Mouse (Mus musculus) ES-Bruce4 (cell line): ENCODE measurements around the gene Rictor. TPM values are rescaled to one million over a fixed set of nuclear protein-coding genes. Genes with fewer than 3 reads are reported as not detected.
"Not testable (repeated sequence)": the region's sequence is repeated elsewhere in the genome, so short reads cannot be mapped to it uniquely, and the experiment has no call there.

Experiments
- H3K27ac ChIP-seq: 2 replicates; pipeline ENCODE4 v1.5.1; 2012; ENCODE audit warnings: low read length, inconsistent platforms; ENCODE audit not compliant: insufficient read depth
- H3K27me3 ChIP-seq: 2 replicates; pipeline ENCODE4 v1.6.1; 2012; ENCODE audit warnings: mild to moderate bottlenecking, low read length, inconsistent platforms; ENCODE audit not compliant: control insufficient read depth, poor library complexity, insufficient read depth, severe bottlenecking
- H3K36me3 ChIP-seq: 2 replicates; pipeline ENCODE4 v1.6.1; 2012; ENCODE audit warnings: inconsistent platforms, mild to moderate bottlenecking, low read length, moderate library complexity; ENCODE audit not compliant: control insufficient read depth, poor library complexity, insufficient read depth, severe bottlenecking
- H3K4me1 ChIP-seq: one replicate; pipeline ENCODE4 v1.8.1; 2011; ENCODE audit warnings: low read length; ENCODE audit not compliant: control insufficient read depth, insufficient read depth
- H3K4me3 ChIP-seq: 2 replicates; pipeline ENCODE4 v1.5.1; 2011; ENCODE audit warnings: low read depth, mild to moderate bottlenecking, low read length
- H3K9ac ChIP-seq: 2 replicates; pipeline ENCODE4 v1.6.1; 2012; ENCODE audit warnings: low read depth, mild to moderate bottlenecking, inconsistent platforms; ENCODE audit not compliant: poor library complexity, severe bottlenecking
- H3K9me3 ChIP-seq: replicated peaks from 2 replicates; pipeline ENCODE4 v1.6.1; 2012; ENCODE audit warnings: mild to moderate bottlenecking, low read length, inconsistent platforms; ENCODE audit not compliant: control insufficient read depth, poor library complexity, insufficient read depth, severe bottlenecking
- CTCF ChIP-seq: IDR thresholded peaks from one replicate; pipeline ENCODE4 v1.8.1; 2011; ENCODE audit warnings: low read depth, low read length
- EP300 ChIP-seq: IDR thresholded peaks from 2 replicates; pipeline ENCODE4 v1.6.1; 2011; ENCODE audit warnings: low read depth, low read length; ENCODE audit not compliant: insufficient read depth
- POLR2A ChIP-seq: IDR thresholded peaks from one replicate; pipeline ENCODE4 v1.8.1; 2011; ENCODE audit warnings: low read length; ENCODE audit not compliant: insufficient read depth
- polyA plus RNA-seq: library from polyadenylated mRNA; stranded (reverse); fragments of >200 nt; gene quantifications from 2 replicates; pipeline ENCODE4 v1.2.4, GENCODE M21; 2011; ENCODE audit warnings: low read depth; ENCODE audit not compliant: missing spikeins, insufficient read depth, insufficient read length

Rictor gene
- polyA plus RNA-seq, 1 experiment: 54.4 TPM

- H3K27me3 ChIP-seq: no peaks in the 10 kb centered on the region
- H3K9me3 ChIP-seq: no peaks in the 10 kb centered on the region
- H3K4me3 ChIP-seq: no peak overlapping the region
- H3K36me3 ChIP-seq: peaks cover 2% of the 10 kb centered on the region; the same call in 1 of the 2 replicates
- H3K27ac ChIP-seq: peak overlapping the region; percentile 58; the same call in 1 of the 2 replicates
- peaks cover 6% of the 10 kb centered on the region for H3K4me1 ChIP-seq
- no peak for TF ChIP-seq CTCF
- TF ChIP-seq POLR2A: no peak
- no peak for TF ChIP-seq EP300
- H3K9ac ChIP-seq: no peak overlapping the region
Observed at GRCm38 (mm10) chr15:6743723-6744122, 35.5 kb downstream of the Rictor start.

GRCm38 (mm10) chr15:6746301-6746983 lies 38.3 kb downstream of the Rictor start:
- not testable (repeated sequence) for H3K36me3 ChIP-seq, H3K27me3 ChIP-seq, H3K4me1 ChIP-seq, H3K9me3 ChIP-seq
- peak overlapping the region; percentile 81 for H3K9ac ChIP-seq
- H3K27ac ChIP-seq: peak overlapping the region; percentile 99
- peak overlapping the region; percentile 82 for H3K4me3 ChIP-seq

- Histone ChIP-seq H3K4me3 (no peak overlapping the region), H3K27me3 (no peaks in the 10 kb centered on the region), H3K27ac (peak overlapping the region; percentile 95), H3K9me3 (no peaks in the 10 kb centered on the region), H3K4me1 (peaks cover 6% of the 10 kb centered on the region), H3K36me3 (no peaks in the 10 kb centered on the region), H3K9ac (no peak overlapping the region)
- TF ChIP-seq EP300 (no peak), POLR2A (no peak), CTCF (no peak)
Observed at GRCm38 (mm10) chr15:6747001-6747400, 38.8 kb downstream of the Rictor start.

GRCm38 (mm10) chr15:6754400-6754799 lies 46.2 kb downstream of the Rictor start:
- H3K9ac ChIP-seq: no peak overlapping the region
- peaks cover 11% of the 10 kb centered on the region for H3K36me3 ChIP-seq
- H3K4me1 ChIP-seq: no peaks in the 10 kb centered on the region
- H3K4me3 ChIP-seq: no peak overlapping the region
- H3K9me3 ChIP-seq: no peaks in the 10 kb centered on the region
- no peaks in the 10 kb centered on the region for H3K27me3 ChIP-seq
- TF ChIP-seq CTCF (no peak), POLR2A (no peak), EP300 (no peak)
- no peak overlapping the region for H3K27ac ChIP-seq

DNA sequence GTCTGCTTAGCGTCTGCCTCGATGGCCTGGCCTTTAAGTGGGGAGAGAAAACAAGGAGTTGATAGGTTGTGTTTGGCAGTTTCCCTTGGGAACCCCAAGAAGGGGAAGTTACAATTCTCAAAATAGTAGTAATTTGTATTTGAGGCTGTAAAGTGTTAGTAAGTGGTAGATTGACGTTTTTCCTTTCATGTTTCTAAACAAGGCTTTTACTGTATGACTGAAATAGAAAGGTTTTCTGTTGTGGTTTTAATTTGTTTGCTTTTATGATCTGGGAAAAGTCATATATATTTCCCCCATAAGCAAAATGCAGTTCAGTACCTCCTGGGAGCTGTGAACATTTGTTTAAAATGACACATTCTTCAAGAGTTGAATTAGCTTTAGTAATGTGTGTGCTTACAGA lies 64.1 kb downstream of the Rictor start:
- no peaks in the 10 kb centered on the region for H3K4me1 ChIP-seq
- no peak overlapping the region for H3K9ac ChIP-seq
- H3K4me3 ChIP-seq: no peak overlapping the region
- H3K9me3 ChIP-seq: no peaks in the 10 kb centered on the region
- TF ChIP-seq CTCF: no peak
- no peak for TF ChIP-seq EP300
- no peak for TF ChIP-seq POLR2A
- no peak overlapping the region for H3K27ac ChIP-seq
- H3K36me3 ChIP-seq: peaks cover 51% of the 10 kb centered on the region
- no peaks in the 10 kb centered on the region for H3K27me3 ChIP-seq

- peaks cover 72% of the 10 kb centered on the region for H3K36me3 ChIP-seq
- H3K27me3 ChIP-seq: no peaks in the 10 kb centered on the region
- TF ChIP-seq EP300 (no peak), POLR2A (no peak), CTCF (no peak)
- no peaks in the 10 kb centered on the region for H3K4me1 ChIP-seq
- no peaks in the 10 kb centered on the region for H3K9me3 ChIP-seq
- no peak overlapping the region for H3K9ac ChIP-seq
- no peak overlapping the region for H3K4me3 ChIP-seq
- H3K27ac ChIP-seq: no peak overlapping the region
Observed at GRCm38 (mm10) chr15:6786212-6786611, 78.0 kb downstream of the Rictor start.
